Mouse (Mus musculus) liver, embryonic 15.5 days (tissue): Measurements from ENCODE around the gene Zfp423. TPM values are rescaled to one million over a fixed set of nuclear protein-coding genes. Genes with fewer than 3 reads are reported as not detected.

Experiments
- ATAC-seq: fragments of 200-750 bp; cut with Nextera tagmentation; 2 replicates; pipeline ENCODE4 v1.8.0; 2017; ENCODE audit warnings: moderate number of reproducible peaks, mild to moderate bottlenecking, moderate library complexity; ENCODE audit not compliant: insufficient read depth
- H3K27ac ChIP-seq: fragments of 300-500 bp; sonication (generic); replicated peaks from 2 replicates; pipeline ENCODE4 v1.5.1; 2015; ENCODE audit warnings: mild to moderate bottlenecking, inconsistent platforms
- H3K27me3 ChIP-seq: fragments of 300-500 bp; sonication (generic); 2 replicates; pipeline ENCODE4 v1.6.1; 2015; ENCODE audit warnings: mild to moderate bottlenecking, inconsistent platforms
- H3K36me3 ChIP-seq: fragments of 300-500 bp; sonication (generic); replicated peaks from 2 replicates; pipeline ENCODE4 v1.6.1; 2015; ENCODE audit warnings: moderate library complexity, mild to moderate bottlenecking, inconsistent platforms
- H3K4me1 ChIP-seq: fragments of 300-500 bp; sonication (generic); replicated peaks from 2 replicates; pipeline ENCODE4 v1.6.1; 2015; ENCODE audit warnings: inconsistent platforms
- H3K4me2 ChIP-seq: fragments of 300-500 bp; sonication (generic); 2 replicates; pipeline ENCODE4 v1.6.1; 2015; ENCODE audit warnings: moderate library complexity, mild to moderate bottlenecking, inconsistent platforms
- H3K4me3 ChIP-seq: fragments of 300-500 bp; sonication (generic); replicated peaks from 2 replicates; pipeline ENCODE4 v1.5.1; 2015; ENCODE audit warnings: mild to moderate bottlenecking, inconsistent platforms
- H3K9ac ChIP-seq: fragments of 300-500 bp; sonication (generic); 2 replicates; pipeline ENCODE4 v1.6.1; 2015; ENCODE audit warnings: moderate library complexity, mild to moderate bottlenecking, inconsistent platforms
- H3K9me3 ChIP-seq: fragments of 300-500 bp; sonication (generic); replicated peaks from 2 replicates; pipeline ENCODE4 v1.6.1; 2016; ENCODE audit warnings: inconsistent platforms
- WGBS: fragments of 180-500 bp; shearing (Covaris S2); methylation state at CpG from one replicate; pipeline ENCODE4 v1.1.7; 2015; ENCODE audit warnings: mixed read lengths; ENCODE audit not compliant: insufficient replicate concordance; 5-methylcytosine and 5-hydroxymethylcytosine counted together
- polyA plus RNA-seq: library from polyadenylated mRNA; unstranded; fragments of >200 nt; fragmentation: Nextera tagmentation; extraction: Ambion mirVana; gene quantifications from 2 replicates; pipeline ENCODE4 v1.2.1, GENCODE M21; 2015

Zfp423 gene
- polyA plus RNA-seq, 1 experiment from 2014 or later: 0.30 TPM

DNA sequence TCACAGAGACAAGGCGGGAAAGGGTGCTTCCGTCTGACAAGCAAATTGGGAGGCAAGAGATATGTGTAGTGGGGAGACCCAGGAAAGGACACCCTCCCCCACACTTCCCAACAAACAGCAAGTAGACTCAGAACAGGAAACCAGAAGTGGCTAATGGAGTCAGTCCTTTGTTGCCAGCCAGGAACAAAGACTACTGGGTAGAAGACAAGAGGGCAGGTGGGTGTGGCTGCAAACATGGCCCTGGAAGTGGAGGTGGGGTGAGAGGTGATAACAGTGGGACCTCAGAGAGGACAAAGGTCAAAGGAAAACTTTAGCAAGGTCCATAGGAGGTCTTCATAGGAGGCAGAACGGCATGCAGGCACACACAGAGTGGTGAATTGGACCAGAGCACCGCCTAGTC, 265.7 kb downstream of the Zfp423 start:
- Histone ChIP-seq H3K9ac (no peak overlapping the region), H3K4me1 (peaks cover 4% of the 10 kb centered on the region), H3K27me3 (no peaks in the 10 kb centered on the region), H3K36me3 (no peaks in the 10 kb centered on the region), H3K9me3 (no peaks in the 10 kb centered on the region), H3K4me2 (no peak overlapping the region), H3K27ac (no peak overlapping the region), H3K4me3 (no peak overlapping the region)
- no peak for ATAC-seq
- WGBS: 49% methylated on average over 4 of the region's 4 CpGs

DNA sequence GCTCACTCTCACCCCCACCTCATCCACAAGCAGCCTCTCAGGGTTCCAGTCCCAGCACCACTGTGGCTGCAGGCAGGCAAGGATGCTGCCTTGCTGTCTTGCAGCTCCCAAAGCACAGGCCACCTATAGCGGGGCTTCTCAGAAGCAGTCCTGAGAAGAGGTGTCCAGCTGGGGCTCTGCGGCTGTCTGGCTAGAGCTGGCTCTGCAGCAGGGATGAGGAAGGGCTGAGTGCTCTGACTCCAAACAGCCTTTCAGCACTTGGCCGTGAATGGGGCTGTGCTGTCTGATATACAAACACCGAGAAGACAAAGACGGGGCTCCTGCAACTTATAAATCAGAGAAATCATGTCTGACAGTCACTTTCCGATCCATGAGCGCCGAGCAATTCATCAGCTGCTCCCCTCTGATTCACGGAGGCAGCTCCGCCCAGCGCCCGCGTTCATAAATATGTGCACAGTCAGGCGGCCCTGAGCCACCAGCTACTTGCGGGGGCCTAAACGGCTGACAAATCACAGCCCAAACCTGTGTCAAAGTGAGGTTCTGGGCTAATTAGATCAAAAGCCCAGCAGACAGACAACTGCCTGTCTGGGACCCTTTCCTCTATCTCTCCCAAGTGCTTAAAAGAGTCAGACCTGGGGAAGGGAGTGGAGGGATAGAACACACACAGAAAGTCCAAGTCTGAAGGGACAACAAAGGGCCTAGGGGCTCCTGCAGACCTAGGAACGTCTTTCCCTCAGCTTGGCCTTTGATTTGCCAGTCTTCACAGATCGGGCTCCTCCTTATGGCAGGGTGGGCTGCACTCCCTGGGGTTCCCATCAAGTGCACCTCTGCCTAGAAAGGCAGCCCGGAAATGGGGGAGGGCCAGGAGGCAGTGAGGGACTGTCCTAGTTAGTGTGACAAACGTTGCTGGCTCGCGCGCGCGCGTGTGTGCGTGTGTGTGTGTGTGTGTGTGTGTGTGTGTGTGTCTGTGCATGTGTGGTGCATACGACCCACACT, 269.0 kb downstream of the Zfp423 start:
- Histone ChIP-seq H3K9me3 (no peaks in the 10 kb centered on the region), H3K4me1 (peaks cover 4% of the 10 kb centered on the region), H3K4me2 (no peak overlapping the region; the same call in 1 of the 2 replicates), H3K27me3 (no peaks in the 10 kb centered on the region), H3K27ac (no peak overlapping the region), H3K36me3 (no peaks in the 10 kb centered on the region), H3K4me3 (no peak overlapping the region), H3K9ac (no peak overlapping the region)
- no peak for ATAC-seq
- 43% methylated on average over 28 of the region's 28 CpGs for WGBS

DNA sequence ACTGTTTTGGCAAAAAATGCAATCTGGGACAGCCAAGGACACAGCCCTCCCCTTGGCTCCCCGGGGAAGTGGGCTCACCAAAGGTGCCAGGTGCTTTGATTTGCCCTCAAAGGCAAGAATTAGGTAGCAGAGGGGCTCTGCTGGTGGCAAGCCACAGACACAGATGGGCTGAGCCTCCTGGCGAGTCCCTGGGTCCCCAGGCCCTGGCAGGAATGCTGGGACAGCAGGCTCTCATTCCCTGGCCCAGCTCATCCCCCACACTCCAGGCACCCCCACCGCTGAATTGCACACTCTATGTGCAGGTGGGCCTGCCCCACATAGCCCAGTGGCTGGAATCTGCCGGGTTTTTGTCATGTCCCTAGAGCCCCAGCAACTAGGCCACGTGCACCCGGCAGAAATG, 270.2 kb downstream of the Zfp423 start:
- no peaks in the 10 kb centered on the region for H3K9me3 ChIP-seq
- ATAC-seq: no peak
- WGBS: 48% methylated on average over 6 of the region's 6 CpGs
- H3K27me3 ChIP-seq: no peaks in the 10 kb centered on the region
- H3K4me2 ChIP-seq: no peak overlapping the region
- H3K4me1 ChIP-seq: peaks cover 4% of the 10 kb centered on the region; the same call in 1 of the 2 replicates
- no peak overlapping the region for H3K4me3 ChIP-seq
- H3K9ac ChIP-seq: no peak overlapping the region
- H3K27ac ChIP-seq: no peak overlapping the region
- H3K36me3 ChIP-seq: no peaks in the 10 kb centered on the region

DNA sequence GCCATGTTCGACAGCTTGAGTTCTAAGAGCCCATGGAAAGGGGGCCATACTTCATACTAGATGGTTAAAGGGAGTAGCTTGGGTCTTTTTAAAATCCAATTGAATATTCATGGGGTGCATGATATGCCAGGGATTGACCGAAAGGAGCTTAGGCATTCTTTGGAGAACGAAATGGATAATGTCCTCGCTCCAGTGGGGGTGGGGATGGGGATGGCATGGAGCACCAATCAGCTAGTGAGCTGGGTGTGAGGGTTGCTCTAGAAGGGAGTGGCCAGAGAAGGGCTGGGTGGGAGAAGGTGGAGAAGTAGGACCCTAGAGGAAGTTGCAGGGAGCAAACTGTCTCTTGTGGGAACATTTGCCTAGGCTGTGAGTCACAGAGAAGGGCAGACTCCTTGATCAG, 271.0 kb downstream of the Zfp423 start:
- H3K9me3 ChIP-seq: no peaks in the 10 kb centered on the region
- H3K27ac ChIP-seq: no peak overlapping the region
- no peaks in the 10 kb centered on the region for H3K36me3 ChIP-seq
- H3K4me2 ChIP-seq: no peak overlapping the region
- ATAC-seq: no peak
- H3K4me1 ChIP-seq: no peaks in the 10 kb centered on the region
- no peak overlapping the region for H3K9ac ChIP-seq
- H3K27me3 ChIP-seq: no peaks in the 10 kb centered on the region
- WGBS: 52% methylated on average over 4 of the region's 4 CpGs
- H3K4me3 ChIP-seq: no peak overlapping the region

DNA sequence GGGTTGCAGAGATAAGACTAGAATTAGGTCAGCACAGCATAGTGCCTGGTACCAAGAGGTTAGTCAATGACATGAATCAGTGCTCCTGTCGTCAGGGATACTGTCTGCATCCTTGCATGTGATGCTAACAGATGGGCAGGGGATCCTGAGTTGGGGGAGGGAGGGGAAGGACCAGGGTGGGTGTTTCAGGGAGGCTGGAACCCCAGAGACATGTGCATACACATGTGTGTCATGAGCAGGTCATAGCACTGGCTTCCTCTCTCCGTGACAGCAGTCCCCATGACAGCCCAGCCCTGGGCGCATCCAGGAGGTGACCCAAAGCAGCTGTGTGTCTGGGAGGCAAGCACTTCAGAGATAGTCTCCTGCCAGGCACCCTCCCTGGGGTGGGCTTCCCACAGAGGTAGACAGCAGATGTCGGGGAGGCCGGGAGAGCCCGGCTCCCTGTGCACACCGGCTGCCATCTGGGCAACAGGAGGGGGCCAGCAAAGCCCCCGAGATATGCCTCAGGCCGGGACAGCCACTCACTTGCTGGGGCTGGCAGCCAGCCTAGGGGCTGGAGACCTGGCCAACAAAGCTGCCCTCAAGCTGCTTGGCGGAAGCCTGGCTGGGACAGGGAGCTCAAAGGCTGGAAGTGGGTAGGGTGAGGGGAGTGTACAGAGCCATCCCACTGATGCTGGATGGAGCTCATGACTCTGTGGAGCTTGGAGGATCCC, 272.3 kb downstream of the Zfp423 start:
- Histone ChIP-seq H3K4me3 (no peak overlapping the region), H3K9ac (no peak overlapping the region), H3K4me2 (no peak overlapping the region), H3K27me3 (no peaks in the 10 kb centered on the region), H3K27ac (no peak overlapping the region), H3K4me1 (no peaks in the 10 kb centered on the region), H3K36me3 (no peaks in the 10 kb centered on the region), H3K9me3 (no peaks in the 10 kb centered on the region)
- ATAC-seq: no peak
- WGBS: 60% methylated on average over 10 of the region's 10 CpGs

DNA sequence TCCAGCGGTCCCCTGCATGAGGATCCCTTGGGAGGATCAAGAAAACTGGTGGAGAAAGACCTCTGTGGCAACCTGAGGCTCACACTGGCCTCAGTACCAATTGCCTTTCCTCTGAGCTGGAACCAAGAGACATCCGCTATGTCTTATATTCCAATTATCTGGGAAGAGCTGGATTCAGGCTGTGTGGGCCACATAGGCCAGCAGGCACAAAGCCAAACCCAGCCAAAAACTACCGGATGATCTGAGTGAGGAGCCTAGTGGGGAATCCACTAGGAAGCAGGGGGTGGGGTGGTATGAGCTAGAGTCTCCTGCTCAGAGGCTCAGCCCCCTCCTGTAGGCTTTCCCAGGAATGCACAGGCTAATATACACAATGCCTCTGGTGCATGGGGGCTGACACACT, 273.4 kb downstream of the Zfp423 start:
- Histone ChIP-seq H3K27me3 (no peaks in the 10 kb centered on the region), H3K4me3 (no peak overlapping the region), H3K4me1 (no peaks in the 10 kb centered on the region), H3K27ac (no peak overlapping the region), H3K36me3 (no peaks in the 10 kb centered on the region), H3K9ac (no peak overlapping the region), H3K4me2 (no peak overlapping the region), H3K9me3 (no peaks in the 10 kb centered on the region)
- ATAC-seq: no peak
- 70% methylated on average over 3 of the region's 3 CpGs for WGBS

DNA sequence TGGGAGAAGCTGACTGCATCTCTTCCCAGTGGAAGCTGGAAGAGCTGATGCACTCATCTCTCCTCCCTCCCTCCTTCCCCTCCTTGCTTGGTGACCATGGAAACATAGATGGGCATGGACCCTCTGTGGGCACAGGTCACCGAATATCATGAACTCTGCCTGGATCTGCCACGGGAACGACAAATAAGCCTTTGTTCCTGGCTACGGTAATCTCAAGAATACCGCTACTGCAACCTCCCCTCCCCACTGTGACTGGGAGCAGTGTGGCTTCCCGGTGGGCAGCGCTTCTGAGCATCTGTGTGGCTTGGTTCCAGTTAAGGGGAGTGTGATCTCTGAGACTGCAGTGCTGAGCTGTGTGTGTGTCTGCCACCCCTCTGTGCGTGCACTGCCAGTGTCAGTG, 274.0 kb downstream of the Zfp423 start:
- Histone ChIP-seq H3K9ac (no peak overlapping the region), H3K4me1 (no peaks in the 10 kb centered on the region), H3K36me3 (no peaks in the 10 kb centered on the region), H3K9me3 (no peaks in the 10 kb centered on the region), H3K27me3 (no peaks in the 10 kb centered on the region), H3K4me2 (no peak overlapping the region), H3K27ac (no peak overlapping the region), H3K4me3 (no peak overlapping the region)
- 63% methylated on average over 8 of the region's 8 CpGs for WGBS
- ATAC-seq: no peak

DNA sequence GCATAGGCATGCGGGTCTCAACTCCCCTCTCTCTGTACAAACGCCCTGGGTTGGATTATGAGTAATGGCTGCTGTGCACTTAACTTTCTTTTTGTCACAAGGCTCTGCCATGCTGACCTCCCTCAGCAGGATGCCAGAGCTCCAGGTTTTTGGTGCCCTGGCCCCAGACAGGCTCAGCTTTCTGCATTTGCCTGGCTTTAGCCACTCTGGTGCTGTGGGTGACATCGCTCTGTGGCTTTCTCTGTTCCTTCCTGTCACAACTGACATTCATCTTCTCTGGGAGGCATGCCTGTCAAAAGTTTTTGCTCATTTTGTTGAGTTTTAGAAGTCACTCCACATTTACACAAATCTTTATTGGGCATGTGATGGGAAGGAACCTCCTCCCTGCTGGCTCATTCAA, 277.3 kb downstream of the Zfp423 start:
- Histone ChIP-seq H3K36me3 (no peaks in the 10 kb centered on the region), H3K9me3 (no peaks in the 10 kb centered on the region), H3K4me2 (no peak overlapping the region), H3K4me1 (no peaks in the 10 kb centered on the region), H3K27me3 (no peaks in the 10 kb centered on the region), H3K9ac (no peak overlapping the region), H3K4me3 (no peak overlapping the region), H3K27ac (no peak overlapping the region)
- 18% methylated on average over 3 of the region's 3 CpGs for WGBS
- ATAC-seq: no peak

DNA sequence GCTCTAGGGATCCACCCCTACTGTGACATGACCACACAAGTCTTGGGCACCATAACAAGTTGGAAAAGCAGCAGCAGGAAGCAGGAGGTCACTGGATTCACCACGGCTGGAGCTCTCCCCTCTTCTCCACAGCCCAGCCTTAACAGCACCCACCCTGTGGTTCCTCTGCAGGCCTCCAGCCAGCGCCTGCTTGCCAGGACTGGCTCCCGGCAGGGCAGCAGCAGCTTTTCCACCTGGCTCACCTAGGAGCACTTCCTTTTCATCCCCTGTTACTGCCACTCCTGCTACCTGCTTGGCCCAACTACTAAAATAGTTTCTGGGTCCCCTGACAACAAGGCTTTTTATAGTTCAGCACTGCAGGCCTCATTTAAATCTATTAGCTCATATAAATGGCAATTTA, 279.4 kb downstream of the Zfp423 start:
- 40% methylated on average over 3 of the region's 3 CpGs for WGBS
- no peak overlapping the region for H3K27ac ChIP-seq
- no peaks in the 10 kb centered on the region for H3K27me3 ChIP-seq
- H3K4me1 ChIP-seq: no peaks in the 10 kb centered on the region
- no peaks in the 10 kb centered on the region for H3K9me3 ChIP-seq
- no peak overlapping the region for H3K4me2 ChIP-seq
- no peak overlapping the region for H3K4me3 ChIP-seq
- no peaks in the 10 kb centered on the region for H3K36me3 ChIP-seq
- H3K9ac ChIP-seq: no peak overlapping the region
- no peak for ATAC-seq

DNA sequence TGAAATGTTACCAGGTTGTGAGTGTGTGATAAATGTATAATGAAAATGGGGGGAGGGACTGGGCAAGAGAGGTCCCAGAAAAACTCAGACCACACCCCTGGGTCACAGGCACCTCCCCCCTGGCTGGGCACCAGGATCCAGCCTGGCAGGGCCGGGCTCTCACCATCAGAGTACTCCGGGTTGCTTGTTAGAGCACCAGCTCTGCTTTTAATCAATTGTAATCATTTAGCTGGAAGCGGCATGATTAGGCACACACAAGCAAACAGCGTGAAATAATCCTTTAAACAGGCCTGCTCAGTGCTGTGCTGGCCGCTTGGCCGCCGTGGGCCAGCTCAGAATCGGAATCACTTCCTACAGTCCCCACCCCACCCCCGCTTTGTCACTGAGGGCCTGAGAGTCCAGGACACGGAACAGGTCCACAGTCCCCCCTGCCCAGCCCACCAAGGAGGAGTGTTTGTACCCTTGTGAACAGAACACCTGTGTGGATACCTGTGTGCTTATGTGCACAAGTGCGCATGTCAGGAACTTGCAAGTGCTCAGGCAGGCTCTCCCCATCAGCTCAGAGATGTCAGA, 279.9 kb downstream of the Zfp423 start:
- H3K4me2 ChIP-seq: no peak overlapping the region
- ATAC-seq: no peak
- no peaks in the 10 kb centered on the region for H3K4me1 ChIP-seq
- H3K27me3 ChIP-seq: no peaks in the 10 kb centered on the region
- H3K27ac ChIP-seq: no peak overlapping the region
- WGBS: 70% methylated on average over 11 of the region's 11 CpGs
- H3K9ac ChIP-seq: no peak overlapping the region
- H3K36me3 ChIP-seq: no peaks in the 10 kb centered on the region
- H3K9me3 ChIP-seq: no peaks in the 10 kb centered on the region
- H3K4me3 ChIP-seq: no peak overlapping the region

DNA sequence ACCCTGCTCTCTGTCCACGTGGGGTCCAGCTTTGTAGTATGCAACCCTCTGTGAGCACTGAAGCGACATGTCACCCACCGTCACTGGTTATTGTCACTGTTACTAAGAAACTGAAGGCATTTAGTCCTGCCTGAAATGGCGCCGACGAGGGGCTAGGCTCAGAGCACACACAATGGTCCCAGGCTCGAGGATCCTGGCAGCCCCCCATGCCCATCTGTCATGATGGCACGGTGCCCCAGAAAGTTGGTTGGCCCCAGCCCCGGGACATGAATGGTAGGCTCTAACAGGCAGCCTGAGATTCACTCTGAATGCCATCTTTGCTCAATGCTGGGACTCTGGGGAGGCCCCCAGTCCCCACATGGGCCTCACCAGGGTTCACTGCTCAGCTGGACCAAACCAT, 284.0 kb downstream of the Zfp423 start:
- ATAC-seq: no peak
- H3K4me2 ChIP-seq: no peak overlapping the region
- no peaks in the 10 kb centered on the region for H3K9me3 ChIP-seq
- 69% methylated on average over 9 of the region's 9 CpGs for WGBS
- no peaks in the 10 kb centered on the region for H3K4me1 ChIP-seq
- no peak overlapping the region for H3K4me3 ChIP-seq
- H3K27me3 ChIP-seq: no peaks in the 10 kb centered on the region
- H3K36me3 ChIP-seq: no peaks in the 10 kb centered on the region
- H3K27ac ChIP-seq: no peak overlapping the region
- H3K9ac ChIP-seq: no peak overlapping the region
